ENCODE assay signal across 17 mouse cellular contexts in genomic region chr14:51017256-51017655, GRCm38 (mm10). TPM values are rescaled to one million over a fixed set of nuclear protein-coding genes. Genes with fewer than 3 reads are reported as not detected.
DNase-seq lines count a peak whose midpoint lies in the region; ATAC-seq and TF ChIP-seq lines count a peak whose summit lies in the region.
"Had no signal": no experiment of that assay in that cellular context is flagged by ENCODE, and none has a peak within 500 bp of the region (broad histone marks: within the 10 kb centered on the region; RNA-seq: fewer than 3 reads in every experiment).

No protein-coding gene starts in this region.

- no peak overlapping the region for H3K4me2 ChIP-seq in hindbrain, embryonic 14.5 days (replicated peaks)
- H3K4me2 ChIP-seq: neural tube, embryonic 12.5 days had no signal

- no peaks in the 10 kb centered on the region for H3K36me3 ChIP-seq in hindbrain, embryonic 14.5 days (replicated peaks; ENCODE audit: control insufficient read depth, insufficient read depth)
- H3K36me3 ChIP-seq: neural tube, embryonic 12.5 days had no signal

- no peak for TF ChIP-seq POLR2A in lung, adult 2 months (IDR thresholded peaks at IDR 0.05; ENCODE audit: borderline replicate concordance, extremely low read depth, low read depth, low read length)

- DNase-seq in lung, adult 18-20 months = peak; percentile 35 to 41
- DNase-seq in lung, adult 2 months = no peak
- DNase-seq in gastrocnemius, postnatal 14 days = peak; percentile 37
- DNase-seq in heart, postnatal 4 days = peak; percentile 58
- DNase-seq in skeletal muscle tissue, adult 2 months (ENCODE audit: low read depth, low spot score) = peak; percentile 49
- no peak for DNase-seq in spleen, postnatal 4 days (ENCODE audit: low spot score in 2 of 2)
- no peak for DNase-seq in hindbrain, embryonic 14.5 days (ENCODE audit: low spot score)
- DNase-seq: cerebellum, adult 2 months; layer of hippocampus, adult 9-11 months; right cerebral cortex, postnatal 14 days had no signal

- no peak overlapping the region for H3K9ac ChIP-seq in hindbrain, embryonic 14.5 days
- H3K9ac ChIP-seq: neural tube, embryonic 12.5 days had no signal

- no peaks in the 10 kb centered on the region for H3K4me1 ChIP-seq in lung, adult 2 months (ENCODE audit: control insufficient read depth, insufficient read depth, low read length)
- no peaks in the 10 kb centered on the region for H3K4me1 ChIP-seq in hindbrain, embryonic 14.5 days (replicated peaks; ENCODE audit: control insufficient read depth, insufficient read depth, low read length)
- H3K4me1 ChIP-seq: neural tube, embryonic 12.5 days had no signal

- no peak for ATAC-seq in hindbrain, embryonic 14.5 days (ENCODE audit: low FRiP score)

- no peaks in the 10 kb centered on the region for H3K9me3 ChIP-seq in hindbrain, embryonic 14.5 days (ENCODE audit: control insufficient read depth, low read length)
- H3K9me3 ChIP-seq: neural tube, embryonic 12.5 days had no signal

- H3K27me3 ChIP-seq in hindbrain, embryonic 14.5 days (ENCODE audit: control insufficient read depth, insufficient read depth, low read length) = no peaks in the 10 kb centered on the region
- H3K27me3 ChIP-seq: neural tube, embryonic 12.5 days had no signal

- H3K4me3 ChIP-seq in lung, adult 2 months (replicated peaks; ENCODE audit: extremely low read depth, low read depth, low read length) = no peak overlapping the region
- H3K4me3 ChIP-seq in hindbrain, embryonic 14.5 days (replicated peaks; ENCODE audit: low read length) = no peak overlapping the region
- H3K4me3 ChIP-seq: neural tube, embryonic 12.5 days had no signal

- no peak for TF ChIP-seq CTCF in lung, adult 2 months (IDR thresholded peaks at IDR 0.05; ENCODE audit: insufficient read depth, low read length)

- intact Hi-C loops in gastrocnemius, postnatal 14 days (cut with DNase I; ENCODE audit: low total_unique reads) = no loop called here

- H3K27ac ChIP-seq in hindbrain, embryonic 14.5 days = no peak overlapping the region
- H3K27ac ChIP-seq: neural tube, embryonic 12.5 days had no signal

- 43% methylated on average over 3 of the region's 3 CpGs for WGBS in lung, adult 2 months
- 83% methylated on average over 3 of the region's 3 CpGs for WGBS in hindbrain, embryonic 14.5 days

RNA-seq across cellular contexts. Expression of gene Rnase10, which starts 9.7 kb away (rescaled TPM):
- 0.14 TPM in 1 of 2 replicates, not detected in the other for polyA plus RNA-seq in lung, adult 2 months (2012; rRNA removed)
- total RNA-seq in gastrocnemius, postnatal 14 days (2021) = not detected
- under 1 TPM in 1 of 2 experiments, not detected in 1; 0.17 TPM for total RNA-seq in heart, postnatal 4 days (2021)
- polyA plus RNA-seq in hindbrain, embryonic 14.5 days (2014; fragmentation: Nextera tagmentation; extraction: Ambion mirVana) = 0.13 TPM in 1 of 2 replicates, not detected in the other
- total RNA-seq: ES-E14 had no signal
- polyA plus RNA-seq: cerebellum, adult 2 months; hindbrain, embryonic 11.5 days; neural tube, embryonic 12.5 days had no signal

RNA-seq across cellular contexts. Expression of gene Rnase9, which starts 24.4 kb away (rescaled TPM):
- polyA plus RNA-seq in lung, adult 2 months (2012; rRNA removed) = not detected in 2 replicates
- not detected for total RNA-seq in gastrocnemius, postnatal 14 days (2021)
- not detected for total RNA-seq in heart, postnatal 4 days (2021)
- not detected in 2 replicates for polyA plus RNA-seq in hindbrain, embryonic 14.5 days (2014; fragmentation: Nextera tagmentation; extraction: Ambion mirVana)
- total RNA-seq: ES-E14; liver, adult 2 months had no signal
- polyA plus RNA-seq: cerebellum, adult 2 months; embryonic facial prominence, embryonic 11.5 days; frontal cortex, adult 2 months; hindbrain, embryonic 11.5 days; liver, adult 2 months; neural tube, embryonic 12.5 days; stomach, embryonic 16.5 days had no signal

RNA-seq across cellular contexts. Expression of gene Rnase11, which starts 32.7 kb away (rescaled TPM):
- polyA plus RNA-seq in lung, adult 2 months (2012; rRNA removed) = not detected in 2 replicates
- not detected for total RNA-seq in gastrocnemius, postnatal 14 days (2021)
- not detected for total RNA-seq in heart, postnatal 4 days (2021)
- not detected in 2 replicates for polyA plus RNA-seq in hindbrain, embryonic 14.5 days (2014; fragmentation: Nextera tagmentation; extraction: Ambion mirVana)
- total RNA-seq: ES-E14; liver, adult 2 months had no signal
- polyA plus RNA-seq: cerebellum, adult 2 months; embryonic facial prominence, embryonic 11.5 days; frontal cortex, adult 2 months; hindbrain, embryonic 11.5 days; liver, adult 2 months; neural tube, embryonic 12.5 days; stomach, embryonic 16.5 days had no signal

RNA-seq across cellular contexts. Expression of gene Rnase12, which starts 40.2 kb away (rescaled TPM):
- not detected in 2 replicates for polyA plus RNA-seq in lung, adult 2 months (2012; rRNA removed)
- not detected for total RNA-seq in gastrocnemius, postnatal 14 days (2021)
- total RNA-seq in heart, postnatal 4 days (2021) = not detected
- not detected in 2 replicates for polyA plus RNA-seq in hindbrain, embryonic 14.5 days (2014; fragmentation: Nextera tagmentation; extraction: Ambion mirVana)
- total RNA-seq: liver, adult 2 months had no signal
- polyA plus RNA-seq: cerebellum, adult 2 months; embryonic facial prominence, embryonic 11.5 days; hindbrain, embryonic 11.5 days; liver, adult 2 months; neural tube, embryonic 12.5 days had no signal

RNA-seq across cellular contexts. Expression of gene Olfr750, which starts 57.0 kb away (rescaled TPM):
- polyA plus RNA-seq in lung, adult 2 months (2012; rRNA removed) = 3.1 and 3.6 TPM in 2 replicates
- not detected for total RNA-seq in gastrocnemius, postnatal 14 days (2021)
- not detected for total RNA-seq in heart, postnatal 4 days (2021)
- polyA plus RNA-seq in hindbrain, embryonic 14.5 days (2014; fragmentation: Nextera tagmentation; extraction: Ambion mirVana) = not detected in 2 replicates
- total RNA-seq: ES-E14; liver, adult 2 months had no signal
- polyA plus RNA-seq: cerebellum, adult 2 months; embryonic facial prominence, embryonic 11.5 days; frontal cortex, adult 2 months; hindbrain, embryonic 11.5 days; liver, adult 2 months; neural tube, embryonic 12.5 days; stomach, embryonic 16.5 days had no signal

Comparison
In these comparisons a context has a peak if more than half of its experiments do, and no peak if none do; other contexts are left out.
1. DNase-seq: peak in lung, adult 18-20 months (2 of 2), gastrocnemius, postnatal 14 days (single experiment), heart, postnatal 4 days (single experiment) and skeletal muscle tissue, adult 2 months (single experiment); none in lung, adult 2 months (single experiment), spleen, postnatal 4 days (0 of 2) and hindbrain, embryonic 14.5 days (single experiment).